Comparison of ENCODE assay signal across 9 mouse cellular contexts in the genomic region with DNA sequence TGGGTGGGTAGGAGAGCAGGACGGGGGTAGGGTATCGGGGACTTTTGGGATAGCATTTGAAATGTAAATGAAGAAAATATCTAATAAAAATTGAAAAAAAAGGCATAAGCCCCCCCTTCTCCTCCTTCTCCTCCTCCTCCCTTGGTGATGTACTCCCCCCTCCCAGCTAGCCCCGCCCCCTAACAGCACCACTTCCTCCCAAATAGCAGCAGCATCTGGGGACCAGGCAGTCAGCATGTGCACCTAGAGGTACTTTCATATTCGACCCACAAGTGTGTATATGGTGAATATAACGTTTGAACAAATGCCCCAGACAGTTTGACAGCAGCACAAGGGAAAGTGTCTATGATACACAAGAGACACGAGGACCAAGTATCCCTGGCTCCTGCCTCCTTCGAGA. TPM values are rescaled to one million over a fixed set of nuclear protein-coding genes. Genes with fewer than 3 reads are reported as not detected.
DNase-seq lines count a peak whose midpoint lies in the region; ATAC-seq lines count a peak whose summit lies in the region.
"Had no signal": no experiment of that assay in that cellular context is flagged by ENCODE, and none has a peak within 500 bp of the region (broad histone marks: within the 10 kb centered on the region; RNA-seq: fewer than 3 reads in every experiment).

No protein-coding gene starts in this region.

- peak; percentile 71 for ATAC-seq in granulocyte monocyte progenitor cell, adult 5-6 weeks (replicated peaks; ENCODE audit: poor library complexity, severe bottlenecking)
- ATAC-seq in erythroid progenitor cell, adult 5-6 weeks (replicated peaks; ENCODE audit: low FRiP score, poor library complexity, severe bottlenecking) = no peak
- ATAC-seq: midbrain, embryonic 13.5 days had no signal

- peak; percentile 12 for DNase-seq in spleen, adult 12 weeks (ENCODE audit: low spot score)
- no peak for DNase-seq in spleen, postnatal 4 days (ENCODE audit: low spot score in 2 of 2)
- DNase-seq in spleen, postnatal 36 days (ENCODE audit: low spot score in 2 of 2) = peak; percentile 64 to 65
- DNase-seq in MN1 (ENCODE audit: low spot score) = no peak
- DNase-seq in cerebellum, postnatal 10 days = no peak
- no peak for DNase-seq in urinary bladder, postnatal 25 days (ENCODE audit: low spot score)

RNA-seq across cellular contexts. Expression of a gene that starts 17.2 kb away (rescaled TPM):
- total RNA-seq in granulocyte monocyte progenitor cell, adult 5-6 weeks (2014; fragmentation: Nextera tagmentation) = 14.6 and 21.0 TPM in 2 replicates
- total RNA-seq in granulocyte monocyte progenitor cell, adult 5-6 weeks (2017) = 13.2 and 18.1 TPM in 2 replicates
- 101 and 157 TPM in 2 replicates for total RNA-seq in erythroid progenitor cell, adult 5-6 weeks (2015; ENCODE audit: low replicate concordance)
- total RNA-seq in erythroid progenitor cell, adult 5-6 weeks (2017; ENCODE audit: low replicate concordance) = 108 and 137 TPM in 2 replicates

RNA-seq across cellular contexts. Expression of a gene that starts 59.7 kb away (rescaled TPM):
- 146 and 204 TPM in 2 replicates for total RNA-seq in granulocyte monocyte progenitor cell, adult 5-6 weeks (2014; fragmentation: Nextera tagmentation)
- total RNA-seq in granulocyte monocyte progenitor cell, adult 5-6 weeks (2017) = 105 and 159 TPM in 2 replicates
- 84.7 and 123 TPM in 2 replicates for total RNA-seq in erythroid progenitor cell, adult 5-6 weeks (2015; ENCODE audit: low replicate concordance)
- total RNA-seq in erythroid progenitor cell, adult 5-6 weeks (2017; ENCODE audit: low replicate concordance) = 19.6 and 57.5 TPM in 2 replicates

Comparison
In these comparisons a context has a peak if more than half of its experiments do, and no peak if none do; other contexts are left out.
1. DNase-seq: peak in spleen, adult 12 weeks (single experiment) and spleen, postnatal 36 days (2 of 2); none in spleen, postnatal 4 days (0 of 2), MN1 (single experiment), cerebellum, postnatal 10 days (0 of 2) and urinary bladder, postnatal 25 days (single experiment).
2. RNA of a gene that starts 17.2 kb away (total RNA-seq): 101 to 157 TPM in erythroid progenitor cell, adult 5-6 weeks; 13.2 to 21.0 TPM in granulocyte monocyte progenitor cell, adult 5-6 weeks; every median in the first group is over 4 times any median in the second.